Mouse (Mus musculus) layer of hippocampus, adult 18-20 months (tissue): ENCODE results near the gene Ube2q2. TPM values are rescaled to one million over a fixed set of nuclear protein-coding genes. Genes with fewer than 3 reads are reported as not detected.
"Not testable (repeated sequence)": the region's sequence is repeated elsewhere in the genome, so short reads cannot be mapped to it uniquely, and the experiment has no call there.

ENCODE experiments used
- DNase-seq, 2 experiments: peaks; one replicate each; pipeline ENCODE4 v3.0.0; 2022; ENCODE audit warnings: low spot score in 2 of 2
- total RNA-seq, 2 experiments: library from RNA; stranded (reverse); gene quantifications; 2 replicates each; pipeline ENCODE4 v1.2.3; 2021

Gene Ube2q2
- total RNA-seq, 2 experiments from 2014 or later = 62.4 to 63.6 TPM

DNA sequence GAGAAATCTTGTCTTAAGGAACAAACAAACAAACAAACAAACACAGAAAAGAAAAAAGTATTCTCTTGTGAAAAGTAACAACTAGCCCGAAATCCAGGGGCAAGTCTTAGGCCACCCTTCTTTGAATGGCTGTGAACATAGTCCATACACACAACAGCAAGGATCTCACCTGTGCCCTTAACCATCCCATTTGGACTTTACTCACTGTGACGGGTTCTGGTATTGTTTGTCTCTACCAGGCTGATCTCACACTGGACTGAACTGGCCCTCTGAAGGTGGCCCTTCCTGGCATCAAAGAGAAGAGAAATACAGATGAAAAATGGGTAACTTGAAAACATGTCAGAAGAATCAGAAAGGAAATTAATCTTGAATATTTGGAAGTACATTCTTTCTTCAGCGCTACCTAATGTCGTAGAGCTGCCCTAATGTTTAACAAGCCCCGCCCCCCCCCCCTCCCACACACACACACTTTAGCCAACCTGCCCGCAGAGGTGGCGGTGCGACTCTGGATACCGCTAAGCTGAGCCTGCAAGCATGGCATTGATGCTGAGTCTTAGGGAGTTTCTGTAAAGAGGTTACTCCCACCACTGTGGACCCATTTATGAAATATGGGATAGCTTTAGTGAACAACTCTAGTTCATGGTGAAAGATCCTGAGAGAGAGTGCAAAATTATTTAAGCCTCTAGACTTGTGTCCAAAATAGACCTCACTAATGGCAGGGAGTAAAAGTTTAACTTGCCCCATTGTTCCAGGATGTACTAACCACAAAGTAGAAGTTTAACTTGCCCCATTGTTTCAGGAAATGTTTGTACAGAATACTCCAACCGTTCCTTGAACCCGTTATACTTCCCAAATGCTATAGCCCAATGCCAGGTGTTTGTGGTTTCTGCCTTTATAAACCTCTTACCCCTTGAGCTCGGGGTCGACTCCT is 87.8 kb downstream of the Ube2q2 start:
- no peak for DNase-seq

DNA sequence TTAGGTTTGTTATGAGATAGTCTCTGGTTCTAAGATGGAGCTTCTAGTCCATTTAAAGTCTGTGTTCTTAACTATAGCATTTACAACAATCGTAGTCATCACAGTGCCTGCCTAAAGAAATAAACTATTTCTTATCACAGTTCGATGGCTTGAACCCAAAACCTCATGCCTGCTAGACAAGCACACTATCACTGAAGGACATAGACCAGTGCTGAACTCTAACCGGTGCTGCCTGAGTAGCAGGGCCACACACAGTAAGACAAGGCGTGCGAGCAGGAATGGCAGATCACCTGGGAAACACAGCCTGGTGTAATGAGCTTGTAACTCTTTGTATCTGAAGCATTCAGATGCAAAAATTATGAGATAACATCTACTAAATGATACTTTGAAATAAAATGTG is 92.2 kb downstream of the Ube2q2 start:
- DNase-seq = no peak

DNA sequence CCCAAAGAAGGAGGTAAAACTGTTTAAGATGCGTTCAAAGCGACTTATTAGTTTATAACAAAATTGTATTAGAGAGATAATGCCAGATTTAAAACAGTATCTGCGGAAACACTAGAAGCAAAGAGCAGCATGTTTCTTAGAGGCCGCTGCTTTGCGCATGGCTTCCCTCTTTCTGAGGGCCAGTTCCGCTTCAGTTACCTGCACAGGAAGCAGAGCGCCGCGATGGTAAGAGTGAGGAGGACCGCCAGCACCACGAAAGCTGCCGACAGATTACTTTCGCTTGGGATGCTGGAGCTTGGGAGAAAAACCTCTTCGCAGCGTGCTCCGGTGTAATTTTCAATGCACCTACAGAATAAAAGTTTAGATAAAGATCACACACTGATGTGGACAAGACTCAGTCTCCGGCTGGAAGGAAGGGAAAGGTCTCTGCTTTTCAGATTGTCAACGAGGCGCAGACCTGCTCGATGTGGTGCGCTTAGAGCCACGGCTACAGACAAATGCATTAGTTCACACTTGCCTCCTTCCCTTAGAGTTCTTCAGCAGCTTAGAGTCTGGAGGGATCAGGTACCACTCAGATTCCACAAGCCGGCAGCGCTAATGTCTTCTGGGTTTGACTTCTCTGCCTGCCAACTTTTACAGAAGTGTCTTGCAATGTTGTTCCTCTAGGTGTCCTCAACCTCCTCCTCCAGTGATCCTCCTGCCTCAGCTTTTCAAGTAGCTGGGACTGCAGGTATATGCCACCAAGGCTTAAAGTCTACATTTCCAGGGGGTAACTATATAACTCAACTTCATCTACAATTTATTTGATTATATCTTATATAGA is 93.4 kb downstream of the Ube2q2 start:
- no peak for DNase-seq

DNA sequence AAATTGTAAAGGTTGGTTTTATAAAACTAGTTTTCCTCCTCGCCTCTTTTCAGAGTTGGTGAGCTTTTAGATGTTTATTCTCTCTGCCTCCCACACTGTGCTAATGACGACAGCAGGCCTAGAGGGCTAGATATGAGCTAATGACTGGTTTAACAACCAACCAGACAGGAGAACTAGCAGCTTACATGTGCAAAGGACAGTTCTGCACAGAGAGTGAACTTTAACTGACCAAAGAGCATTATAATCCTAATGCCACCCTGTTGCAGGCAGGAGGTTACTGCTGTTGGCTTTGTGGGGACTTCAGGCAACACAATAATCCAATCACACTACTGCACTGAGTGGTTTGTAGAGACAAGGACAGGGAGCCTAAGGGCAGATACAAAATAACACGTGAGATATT is 94.6 kb downstream of the Ube2q2 start:
- DNase-seq = no peak

DNA sequence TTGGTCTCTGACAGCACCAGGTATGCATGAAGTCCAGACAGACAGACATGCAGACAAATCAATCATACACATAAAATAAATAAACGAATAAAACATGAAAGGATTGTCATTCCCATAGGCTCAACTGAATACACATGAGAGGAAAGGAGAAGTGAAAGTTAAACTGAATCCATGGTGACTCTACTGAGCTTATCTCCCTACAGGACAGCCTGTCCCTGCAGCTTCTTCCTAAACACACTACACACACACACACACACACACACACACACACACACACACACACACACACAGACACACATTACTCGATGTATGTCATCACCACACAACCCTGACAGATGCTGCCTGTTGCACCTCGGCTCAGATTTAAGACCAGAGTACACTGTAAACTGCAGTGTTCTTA is 95.4 kb downstream of the Ube2q2 start:
- DNase-seq = no peak

DNA sequence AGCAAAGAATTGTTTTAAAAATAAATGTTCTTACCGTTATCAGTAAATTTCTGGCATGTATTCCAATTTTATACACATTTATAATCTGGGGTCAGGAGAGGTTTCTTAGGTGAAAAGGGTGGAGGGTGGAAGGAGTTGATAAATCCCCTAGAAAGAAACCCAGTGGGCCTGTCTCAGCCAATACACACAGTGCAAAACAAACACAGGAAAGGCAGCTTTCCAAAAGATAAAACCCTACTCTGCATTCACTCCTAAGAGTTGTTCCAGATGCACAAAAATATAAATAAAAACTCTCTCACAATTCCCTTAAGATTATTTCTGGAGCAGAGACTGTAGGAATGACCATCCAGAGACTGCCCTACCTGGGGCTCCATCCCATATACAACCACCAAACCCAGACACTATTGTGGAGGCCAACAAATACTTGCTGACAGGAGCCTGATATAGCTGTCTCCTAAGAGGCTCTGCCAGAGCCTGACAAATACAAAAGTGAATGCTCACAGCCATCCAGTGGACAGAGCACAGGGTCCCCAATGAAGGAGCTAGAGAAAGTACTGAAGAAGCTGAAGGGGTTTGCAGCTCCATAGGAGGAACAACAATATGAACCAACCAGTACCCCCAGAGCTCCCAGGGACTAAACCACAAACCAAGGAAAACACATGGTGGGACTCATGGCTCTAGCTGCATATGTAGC is 96.5 kb downstream of the Ube2q2 start:
- DNase-seq = not testable (repeated sequence)

DNA sequence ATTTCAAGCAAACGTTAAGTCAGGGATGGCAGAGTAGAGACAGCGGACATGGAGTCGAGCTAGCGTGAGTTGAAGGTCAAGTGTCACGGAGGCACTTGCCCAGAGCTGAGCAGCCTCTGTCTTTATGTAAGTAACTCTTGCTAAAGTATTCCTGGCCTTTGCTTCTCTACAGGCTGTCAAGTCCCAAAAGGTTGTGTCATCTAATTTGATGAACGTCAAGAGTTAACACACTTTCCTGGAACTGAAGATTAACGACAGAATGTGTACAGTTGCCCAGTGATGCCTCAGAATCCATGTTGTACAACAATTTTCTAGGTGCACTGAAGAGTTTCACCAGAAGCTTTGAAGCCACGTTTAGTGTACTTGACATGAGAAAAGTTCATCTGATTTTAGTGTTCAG is 97.8 kb downstream of the Ube2q2 start:
- DNase-seq = no peak

DNA sequence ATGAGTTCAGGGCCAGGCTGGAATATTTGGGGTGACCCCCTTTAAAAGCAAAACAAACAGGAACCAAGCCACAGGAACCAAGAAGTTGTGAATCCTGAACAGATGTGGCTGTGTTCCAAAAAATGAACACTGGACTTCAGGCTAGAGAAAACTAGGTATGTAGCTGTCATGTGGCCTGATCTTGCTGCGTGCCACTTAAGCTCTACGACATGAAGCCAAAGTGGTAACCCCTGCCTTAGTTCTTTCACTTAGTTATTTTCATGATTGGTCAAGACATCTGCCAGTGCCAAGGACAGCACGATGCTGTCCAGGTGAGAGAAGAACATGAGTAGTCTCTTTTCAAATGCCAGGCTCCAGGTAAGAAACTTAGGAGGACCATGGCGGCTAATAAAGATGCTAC is 98.3 kb downstream of the Ube2q2 start:
- DNase-seq = no peak

DNA sequence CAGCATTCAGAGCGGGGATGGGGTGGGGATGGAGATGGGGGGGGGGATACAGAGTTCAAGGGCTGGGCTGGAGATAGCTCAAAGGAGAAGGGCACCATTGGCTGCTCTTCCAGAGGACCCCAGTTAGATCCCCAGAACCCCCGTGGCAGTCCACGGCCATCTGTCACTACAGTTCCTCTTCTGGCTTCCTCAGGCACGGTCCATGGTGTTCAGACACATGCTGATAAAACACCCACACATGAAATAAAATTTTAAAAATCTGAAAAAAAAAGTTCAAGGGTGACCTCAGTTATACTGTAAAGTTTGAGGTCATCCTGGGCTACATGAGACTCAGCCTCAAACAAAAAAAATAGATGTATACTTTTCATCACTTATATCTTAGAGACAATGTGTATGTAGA is 99.8 kb downstream of the Ube2q2 start:
- DNase-seq = no peak

DNA sequence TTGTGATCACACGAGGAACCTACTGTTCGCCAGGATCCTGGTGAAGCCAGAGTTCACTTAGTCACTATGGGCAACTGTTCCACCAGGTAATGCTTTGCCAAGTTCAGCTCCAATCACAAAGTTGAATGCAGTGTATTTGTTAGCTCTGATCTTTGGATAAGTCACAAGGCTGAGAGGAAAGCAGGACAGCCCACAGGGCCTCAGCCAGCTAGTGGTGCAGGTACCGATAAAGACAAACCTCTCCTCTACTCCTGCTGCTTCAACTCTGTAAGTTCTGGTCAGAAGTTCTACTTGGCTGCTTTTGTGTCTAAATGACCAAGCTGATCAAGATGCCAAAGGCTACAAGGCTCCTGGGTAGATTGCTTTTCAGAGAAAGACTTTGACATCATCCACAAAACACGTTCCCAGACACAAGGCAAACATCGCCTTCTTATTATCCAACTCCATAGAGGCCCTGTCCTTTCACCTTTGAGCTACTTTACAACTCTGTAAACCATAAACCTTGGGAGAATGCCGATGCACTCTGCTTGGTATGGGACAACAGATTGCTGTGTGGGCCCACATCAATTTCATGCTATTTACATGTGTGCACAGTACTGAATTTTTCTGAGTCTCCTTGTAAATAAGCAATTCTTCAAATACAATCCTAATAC is 102.1 kb downstream of the Ube2q2 start:
- DNase-seq = no peak

DNA sequence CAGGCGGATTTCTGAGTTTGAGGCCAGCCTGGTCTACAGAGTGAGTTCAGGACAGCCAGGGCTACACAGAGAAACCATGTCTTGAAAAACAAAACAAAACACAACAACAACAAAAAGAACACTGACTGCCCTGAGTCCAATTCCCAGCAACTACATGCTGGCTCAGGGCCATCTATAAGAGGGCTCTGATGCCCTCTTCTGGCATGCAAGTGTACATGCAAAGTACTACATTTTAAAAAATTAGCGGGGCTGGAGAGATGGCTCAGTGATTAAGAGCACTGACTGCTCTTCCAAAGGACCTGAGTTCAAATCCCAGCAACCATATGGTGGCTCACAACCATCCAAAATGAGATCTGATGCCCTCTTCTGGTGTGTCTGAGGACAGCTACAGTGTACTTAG is 103.4 kb downstream of the Ube2q2 start:
- DNase-seq = not testable (repeated sequence)

DNA sequence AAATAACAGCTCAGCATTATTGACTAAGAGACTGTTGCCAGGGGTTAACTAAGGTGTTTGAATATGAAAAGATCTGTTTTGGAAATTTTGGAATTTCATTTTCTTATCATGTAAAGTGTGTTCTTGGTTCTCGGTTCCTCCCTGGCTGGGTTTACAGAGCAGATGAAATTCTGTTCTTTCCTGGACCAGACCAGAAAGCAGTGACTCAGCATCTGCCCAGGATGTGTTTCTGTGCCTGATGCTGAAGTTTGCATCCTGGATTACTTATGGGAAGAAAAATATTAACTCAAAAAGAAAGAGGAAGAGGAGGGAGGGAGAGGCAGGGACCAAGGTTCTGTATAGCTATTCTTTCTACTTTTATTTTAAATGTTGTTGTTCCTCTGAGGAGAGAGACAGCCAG is 105.2 kb downstream of the Ube2q2 start:
- DNase-seq = no peak

DNA sequence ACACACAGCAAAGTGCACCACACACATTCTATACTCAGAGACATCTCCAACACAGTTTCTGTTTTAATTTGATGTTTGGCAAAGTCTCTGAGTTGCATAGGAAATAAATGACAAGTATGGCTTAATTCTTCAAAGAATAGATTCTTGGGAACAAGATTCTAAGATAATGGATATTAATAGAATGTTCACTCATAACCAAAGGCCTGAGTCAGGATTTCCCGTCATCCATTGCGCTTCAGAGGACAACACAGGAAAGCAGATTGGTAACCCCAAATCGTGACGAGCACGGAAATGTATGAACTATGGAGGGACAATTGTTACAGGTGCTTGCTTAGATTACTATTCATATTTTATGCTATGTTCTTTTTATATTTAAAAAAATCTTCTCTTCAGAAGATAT is 106.4 kb downstream of the Ube2q2 start:
- DNase-seq = no peak

DNA sequence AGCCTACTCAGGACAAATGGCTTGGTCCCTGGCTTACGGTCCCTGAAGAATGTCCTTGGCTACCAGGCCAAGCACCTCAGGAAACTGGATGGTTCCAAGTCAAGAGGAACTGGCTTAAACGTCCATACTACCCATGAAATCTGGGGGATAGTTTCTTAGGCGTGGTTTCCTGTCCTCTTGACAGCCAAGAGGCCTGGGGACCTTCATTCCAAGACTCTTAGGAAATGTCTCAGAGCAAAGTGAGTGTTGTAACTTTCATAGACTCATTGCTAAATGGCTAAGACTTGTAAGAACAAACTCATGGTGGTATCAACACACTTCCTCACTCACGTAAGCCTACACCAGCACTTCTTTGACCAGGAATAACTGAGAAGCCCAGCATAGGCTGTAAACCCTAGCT is 107.0 kb downstream of the Ube2q2 start:
- no peak for DNase-seq

DNA sequence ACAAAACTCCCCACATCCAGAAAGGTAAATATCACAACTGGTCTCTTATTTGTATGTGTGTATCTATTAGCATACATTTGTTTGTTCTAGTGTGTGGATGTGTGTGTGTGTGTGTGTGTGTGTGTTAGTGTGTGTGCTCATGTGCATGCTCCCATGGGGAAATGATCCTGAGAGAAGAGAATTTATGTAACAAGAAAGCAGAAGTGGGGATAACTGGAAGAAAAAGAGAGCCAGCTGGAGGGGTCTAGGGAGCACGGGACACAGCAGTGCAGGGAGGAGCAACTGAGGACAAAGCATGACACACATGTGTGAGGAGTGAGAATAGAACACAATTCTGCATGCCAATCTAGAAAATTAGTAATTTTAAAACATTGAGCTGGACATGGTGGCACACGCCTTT is 108.5 kb downstream of the Ube2q2 start:
- DNase-seq = no peak

Other genes with a start within 250 kb of the Ube2q2 start
- 1 to 10 TPM; 2.7 to 2.8 TPM for gene Hykk, start 231.6 kb upstream of the Ube2q2 start, total RNA-seq
- 100 to 1,000 TPM; 120 to 123 TPM for gene Psma4, start 198.1 kb upstream of the Ube2q2 start, total RNA-seq
- gene AY074887, start 197.9 kb upstream of the Ube2q2 start, total RNA-seq = not detected
- 1 to 10 TPM; 8.2 to 9.0 TPM for gene Chrna5, start 168.0 kb upstream of the Ube2q2 start, total RNA-seq
- gene Chrna3, start 122.3 kb upstream of the Ube2q2 start, total RNA-seq = under 1 TPM; 0.22 to 0.36 TPM
- under 1 TPM; 0.08 to 0.22 TPM for gene Chrnb4, start 100.1 kb upstream of the Ube2q2 start, total RNA-seq
- 10 to 100 TPM; 32.5 to 34.6 TPM for gene Fbxo22, start 60.1 kb downstream of the Ube2q2 start, total RNA-seq
- under 1 TPM; 0.33 to 0.45 TPM for gene Nrg4, start 178.0 kb downstream of the Ube2q2 start, total RNA-seq
- 1 to 10 TPM; 5.5 to 6.4 TPM for gene Tmem266, start 178.1 kb downstream of the Ube2q2 start, total RNA-seq